Mouse (Mus musculus) midbrain, embryonic 10.5 days (tissue): ENCODE measurements around the gene Slc30a6. TPM values are rescaled to one million over a fixed set of nuclear protein-coding genes. Genes with fewer than 3 reads are reported as not detected.

Experiments
- DNase-seq: peaks from one replicate; pipeline ENCODE4 v3.0.0-alpha.2; 2017; ENCODE audit warnings: low spot score
- H3K27ac ChIP-seq: fragments of 300-500 bp; sonication (generic); replicated peaks from 2 replicates; pipeline ENCODE4 v1.5.1; 2016; ENCODE audit warnings: mild to moderate bottlenecking
- H3K27me3 ChIP-seq: fragments of 300-500 bp; sonication (generic); 2 replicates; pipeline ENCODE4 v1.6.1; 2016; ENCODE audit warnings: low read depth, mild to moderate bottlenecking; ENCODE audit not compliant: poor library complexity, severe bottlenecking
- H3K36me3 ChIP-seq: fragments of 300-500 bp; sonication (generic); 2 replicates; pipeline ENCODE4 v1.6.1; 2016; ENCODE audit warnings: mild to moderate bottlenecking, moderate library complexity
- H3K4me1 ChIP-seq: fragments of 300-500 bp; sonication (generic); 2 replicates; pipeline ENCODE4 v1.6.1; 2016
- H3K4me3 ChIP-seq: fragments of 300-500 bp; sonication (generic); 2 replicates; pipeline ENCODE4 v1.5.1; 2016; ENCODE audit warnings: mild to moderate bottlenecking, moderate library complexity
- H3K9me3 ChIP-seq: fragments of 300-500 bp; sonication (generic); replicated peaks from 2 replicates; pipeline ENCODE4 v1.6.1; 2016; ENCODE audit warnings: mild to moderate bottlenecking
- WGBS: fragments of 180-500 bp; shearing (Covaris S2); methylation state at CpG from one replicate; pipeline ENCODE4 v1.1.7; 2016; 5-methylcytosine and 5-hydroxymethylcytosine counted together
- polyA plus RNA-seq: library from polyadenylated mRNA; unstranded; fragments of >200 nt; fragmentation: Nextera tagmentation; extraction: Ambion mirVana; gene quantifications from 2 replicates; pipeline ENCODE4 v1.2.1, GENCODE M21; 2016

Slc30a6 gene
- polyA plus RNA-seq, 1 experiment from 2014 or later = 34.4 TPM

DNA sequence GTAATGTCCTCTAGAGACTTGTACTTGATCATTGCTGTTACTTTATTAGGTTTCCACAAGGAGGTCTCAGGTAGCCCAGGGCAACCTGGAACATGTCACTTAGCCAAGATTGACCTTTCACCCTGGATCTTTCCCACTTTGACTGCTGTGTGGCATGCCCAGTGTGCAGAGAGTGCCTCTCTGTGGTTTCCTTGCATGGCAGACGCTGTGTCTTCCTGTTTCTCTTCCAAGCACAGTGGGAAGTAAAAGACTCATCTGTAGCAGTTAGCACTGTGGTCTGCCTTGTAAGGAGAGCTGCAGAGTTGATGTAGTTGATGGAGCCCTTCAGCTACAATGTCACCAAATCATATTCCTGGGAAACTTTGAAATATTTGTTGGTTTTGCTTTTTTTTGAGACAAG is 19.3 kb downstream of the Slc30a6 start:
- Histone ChIP-seq H3K27ac (no peak overlapping the region), H3K4me1 (peaks cover 5% of the 10 kb centered on the region; the same call in 1 of the 2 replicates), H3K9me3 (no peaks in the 10 kb centered on the region), H3K4me3 (no peak overlapping the region), H3K27me3 (no peaks in the 10 kb centered on the region), H3K36me3 (peaks cover 89% of the 10 kb centered on the region)
- DNase-seq = no peak
- WGBS = 76% methylated on average over 1 of the region's 1 CpGs

DNA sequence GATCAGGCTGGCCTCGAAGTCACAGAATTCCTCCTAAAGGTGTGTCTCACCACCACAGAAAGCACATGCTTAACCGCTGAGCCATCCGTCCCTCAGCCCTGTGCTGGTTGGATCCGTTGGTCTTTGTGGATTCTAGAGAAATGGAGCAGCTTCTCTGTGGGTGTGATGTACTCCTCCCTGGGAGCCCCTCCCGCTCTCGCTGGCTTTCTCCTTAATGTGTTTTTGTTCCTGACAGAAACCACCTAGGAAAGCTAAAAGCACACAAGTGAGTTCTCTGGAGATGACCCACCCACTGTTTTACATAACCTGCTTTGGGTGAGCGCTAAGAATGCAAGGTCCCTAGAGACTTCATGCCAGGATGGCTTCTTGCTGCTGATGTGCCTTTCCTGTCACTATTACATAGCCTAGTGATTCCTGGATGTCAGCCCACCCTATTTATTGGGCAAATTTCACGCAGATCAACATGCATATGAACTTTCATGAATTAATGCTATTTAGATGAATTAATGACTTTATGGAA is 21.5 kb downstream of the Slc30a6 start:
- DNase-seq = no peak
- Histone ChIP-seq H3K36me3 (peaks cover 89% of the 10 kb centered on the region), H3K9me3 (no peaks in the 10 kb centered on the region), H3K4me3 (no peak overlapping the region), H3K4me1 (peaks cover 5% of the 10 kb centered on the region; the same call in 1 of the 2 replicates), H3K27me3 (no peaks in the 10 kb centered on the region), H3K27ac (no peak overlapping the region)
- WGBS = 87% methylated on average over 8 of the region's 8 CpGs

DNA sequence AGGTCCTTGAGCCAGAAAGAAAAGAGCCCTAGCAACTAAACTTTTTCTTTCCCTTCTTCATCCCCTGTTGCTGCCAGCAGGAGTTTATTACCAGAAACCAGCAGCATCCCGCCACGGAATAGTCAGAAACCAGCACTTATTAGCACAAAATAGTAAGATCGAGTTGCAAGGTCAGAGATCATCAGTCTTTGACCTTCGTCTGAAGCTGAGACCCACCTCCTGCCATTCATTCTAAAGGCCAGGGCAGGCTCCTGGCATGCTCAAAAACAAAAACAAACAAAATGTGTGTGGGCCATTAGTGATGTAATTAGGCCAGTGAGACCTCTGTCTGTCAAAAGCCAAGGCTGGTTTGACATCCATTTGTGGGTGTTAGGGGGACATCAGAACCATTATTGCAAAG is 22.8 kb downstream of the Slc30a6 start:
- Histone ChIP-seq H3K4me3 (no peak overlapping the region), H3K4me1 (peaks cover 5% of the 10 kb centered on the region; the same call in 1 of the 2 replicates), H3K36me3 (peaks cover 89% of the 10 kb centered on the region), H3K27me3 (no peaks in the 10 kb centered on the region), H3K9me3 (no peaks in the 10 kb centered on the region), H3K27ac (no peak overlapping the region)
- WGBS = 40% methylated on average over 4 of the region's 4 CpGs
- DNase-seq = no peak

DNA sequence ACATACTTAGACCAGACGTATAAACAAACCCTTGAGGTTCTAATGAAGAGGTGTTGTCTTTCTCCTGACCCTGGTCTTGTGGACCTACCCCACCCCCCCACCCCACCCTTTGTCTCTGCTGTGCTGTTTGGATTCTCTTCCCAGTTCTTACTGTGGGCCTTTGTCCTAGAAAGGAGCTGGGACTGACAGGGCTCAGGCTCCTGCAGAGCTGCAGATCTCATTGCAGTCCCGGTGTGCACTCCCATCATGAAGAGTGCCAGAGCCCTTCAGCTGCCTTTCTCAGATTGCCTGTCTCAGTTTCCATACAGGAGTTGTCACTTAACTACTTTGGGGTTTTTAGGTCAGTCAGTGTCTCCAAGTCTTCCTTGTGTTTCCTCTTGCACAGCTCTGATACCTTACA is 25.2 kb downstream of the Slc30a6 start:
- no peak for DNase-seq
- WGBS = 41% methylated on average over 2 of the region's 2 CpGs
- H3K36me3 ChIP-seq = peaks cover 87% of the 10 kb centered on the region
- H3K9me3 ChIP-seq = no peaks in the 10 kb centered on the region
- no peaks in the 10 kb centered on the region for H3K27me3 ChIP-seq
- no peak overlapping the region for H3K27ac ChIP-seq
- H3K4me3 ChIP-seq = no peak overlapping the region
- H3K4me1 ChIP-seq = peaks cover 5% of the 10 kb centered on the region; the same call in 1 of the 2 replicates

DNA sequence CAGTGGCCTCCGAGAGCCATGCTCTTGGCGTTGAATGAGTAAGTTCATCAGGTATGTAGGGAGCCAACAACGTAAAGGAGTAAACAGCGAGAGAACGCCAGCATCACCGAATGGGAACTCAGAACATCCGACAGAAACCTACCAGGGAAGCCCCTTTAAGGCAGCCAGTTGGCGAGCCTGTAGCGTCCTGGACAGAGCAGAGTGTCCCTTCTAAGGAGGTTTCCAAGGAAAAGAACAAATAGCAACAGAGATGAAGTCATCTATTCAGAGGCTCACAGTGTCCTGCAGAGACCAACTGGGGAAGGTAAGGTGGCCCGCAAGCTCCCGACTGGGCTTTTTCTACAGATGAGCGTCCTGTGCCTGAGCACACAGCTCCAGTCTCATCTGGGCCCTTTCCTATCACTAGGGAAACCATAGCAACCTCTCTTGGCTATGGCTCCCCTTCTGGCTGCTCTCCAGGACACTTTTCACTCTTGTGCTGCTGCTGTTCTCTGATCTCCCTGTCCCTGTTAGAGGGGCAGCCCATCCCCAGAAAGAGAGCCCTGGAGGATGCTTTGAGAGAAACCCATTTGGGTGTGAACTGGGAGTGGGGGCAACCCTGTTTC is 29.1 kb downstream of the Slc30a6 start:
- no peaks in the 10 kb centered on the region for H3K9me3 ChIP-seq
- H3K4me1 ChIP-seq = no peaks in the 10 kb centered on the region
- no peak for DNase-seq
- H3K4me3 ChIP-seq = no peak overlapping the region
- H3K27me3 ChIP-seq = no peaks in the 10 kb centered on the region
- H3K27ac ChIP-seq = no peak overlapping the region
- WGBS = 60% methylated on average over 12 of the region's 12 CpGs
- H3K36me3 ChIP-seq = peaks cover 91% of the 10 kb centered on the region

DNA sequence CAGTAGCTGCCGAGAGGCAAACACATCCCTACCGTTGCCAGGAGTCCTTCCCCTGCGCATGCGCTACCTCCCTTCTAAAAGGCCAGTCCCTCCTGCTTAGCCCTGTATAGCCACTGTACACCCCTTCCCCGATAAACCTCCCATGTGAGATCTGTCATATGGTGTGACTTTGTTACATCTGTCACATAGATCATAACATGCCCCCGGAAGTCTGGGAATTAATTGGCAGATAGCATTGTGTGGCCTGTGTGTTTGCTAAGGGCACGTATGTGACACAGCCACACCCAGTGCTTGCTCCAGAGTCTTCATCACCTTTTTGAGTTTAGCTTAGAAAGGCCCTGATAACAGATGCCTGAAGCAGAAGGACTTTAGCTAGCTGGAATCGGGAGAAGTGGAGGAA is 34.7 kb downstream of the Slc30a6 start:
- Histone ChIP-seq H3K27me3 (no peaks in the 10 kb centered on the region), H3K27ac (no peak overlapping the region), H3K4me3 (no peak overlapping the region), H3K4me1 (no peaks in the 10 kb centered on the region), H3K36me3 (peaks cover 38% of the 10 kb centered on the region), H3K9me3 (no peaks in the 10 kb centered on the region)
- WGBS = 89% methylated on average over 8 of the region's 8 CpGs
- DNase-seq = no peak

DNA sequence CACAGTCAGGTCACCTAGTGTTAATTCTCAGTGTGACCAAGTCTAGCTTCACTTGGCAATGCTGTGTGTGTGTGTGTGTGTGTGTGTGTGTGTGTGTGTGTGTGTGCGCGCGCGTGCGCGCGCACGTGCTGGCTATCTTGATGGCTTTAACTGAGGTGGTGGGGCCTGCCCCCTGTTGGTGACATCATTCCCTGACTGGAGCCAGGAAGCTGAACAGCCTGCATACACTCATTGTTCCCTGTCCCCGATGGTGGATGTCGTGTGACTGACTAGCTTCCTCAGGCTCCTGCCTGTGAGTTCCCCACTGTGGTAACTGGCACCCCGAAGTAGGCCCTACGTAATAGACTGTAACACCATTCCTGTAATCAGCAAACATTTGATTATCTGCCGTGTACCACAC is 36.1 kb downstream of the Slc30a6 start:
- H3K9me3 ChIP-seq = no peaks in the 10 kb centered on the region
- peaks cover 26% of the 10 kb centered on the region for H3K36me3 ChIP-seq
- WGBS = 75% methylated on average over 13 of the region's 13 CpGs
- no peak overlapping the region for H3K27ac ChIP-seq
- H3K27me3 ChIP-seq = no peaks in the 10 kb centered on the region
- DNase-seq = no peak
- no peaks in the 10 kb centered on the region for H3K4me1 ChIP-seq
- H3K4me3 ChIP-seq = no peak overlapping the region

DNA sequence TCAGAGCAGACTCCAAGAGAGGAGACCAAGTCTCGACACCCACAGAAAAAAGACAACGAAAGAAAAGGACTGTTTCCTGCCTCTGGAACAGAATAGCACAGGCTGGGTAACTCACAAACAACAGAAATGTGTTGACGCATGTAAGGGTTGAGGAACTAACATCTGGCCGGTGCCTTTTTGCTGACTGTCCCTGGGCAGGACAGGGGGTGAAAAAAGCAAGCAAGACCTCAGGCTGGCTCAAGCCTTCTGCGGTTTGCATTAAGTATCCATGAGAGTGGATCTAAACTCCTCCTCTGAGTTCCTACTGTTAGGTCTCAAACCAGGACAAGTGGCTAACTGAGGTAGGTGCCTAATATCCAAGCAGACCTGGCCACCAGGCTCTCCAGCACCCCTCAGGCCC is 37.2 kb downstream of the Slc30a6 start:
- H3K27ac ChIP-seq = no peak overlapping the region
- no peak for DNase-seq
- H3K4me1 ChIP-seq = no peaks in the 10 kb centered on the region
- H3K36me3 ChIP-seq = peaks cover 15% of the 10 kb centered on the region
- H3K27me3 ChIP-seq = no peaks in the 10 kb centered on the region
- H3K4me3 ChIP-seq = no peak overlapping the region
- WGBS = 93% methylated on average over 5 of the region's 5 CpGs
- H3K9me3 ChIP-seq = no peaks in the 10 kb centered on the region

DNA sequence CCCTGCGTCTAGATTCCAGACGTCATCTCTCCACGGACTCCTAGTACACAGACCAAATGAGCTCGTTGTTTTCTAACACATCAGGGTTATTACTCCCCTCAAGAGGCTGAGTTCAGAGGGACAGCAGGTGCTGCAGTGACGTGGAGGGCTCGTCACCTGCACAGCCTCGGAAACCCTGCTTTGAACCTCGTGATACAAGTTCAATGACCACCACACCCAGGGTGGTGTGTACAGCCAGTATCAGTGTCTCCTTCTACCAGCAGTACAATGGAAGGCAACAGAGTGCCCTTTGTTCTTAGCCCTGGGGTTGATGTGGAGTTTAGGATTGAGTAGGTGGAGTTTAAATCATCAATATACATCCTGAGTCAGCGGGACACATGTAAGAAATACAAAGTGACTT is 42.4 kb downstream of the Slc30a6 start:
- H3K36me3 ChIP-seq = no peaks in the 10 kb centered on the region
- no peak for DNase-seq
- H3K27me3 ChIP-seq = no peaks in the 10 kb centered on the region
- no peak overlapping the region for H3K27ac ChIP-seq
- H3K4me1 ChIP-seq = no peaks in the 10 kb centered on the region
- H3K4me3 ChIP-seq = no peak overlapping the region
- 92% methylated on average over 9 of the region's 9 CpGs for WGBS
- H3K9me3 ChIP-seq = no peaks in the 10 kb centered on the region

DNA sequence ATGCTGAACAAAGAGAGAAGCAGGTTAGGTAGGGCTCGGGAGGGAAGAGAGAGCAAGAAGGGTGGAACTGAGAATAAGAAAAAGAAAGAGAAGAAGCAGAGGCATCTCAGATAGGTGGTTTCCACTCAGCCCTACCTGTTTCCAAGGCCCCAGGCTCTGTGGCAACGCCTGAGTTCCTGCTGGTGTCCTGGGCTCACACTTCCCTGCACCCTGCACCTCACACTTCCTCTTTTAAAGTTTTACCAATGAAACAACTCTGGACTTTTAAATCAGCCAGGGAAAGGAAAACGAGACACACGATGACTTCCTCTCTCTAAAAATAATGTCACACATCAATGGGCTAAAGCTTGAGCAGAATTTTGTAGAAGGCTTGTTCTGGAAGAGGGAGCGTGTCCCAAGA is 45.1 kb downstream of the Slc30a6 start:
- no peak for DNase-seq
- no peaks in the 10 kb centered on the region for H3K4me1 ChIP-seq
- 81% methylated on average over 5 of the region's 5 CpGs for WGBS

DNA sequence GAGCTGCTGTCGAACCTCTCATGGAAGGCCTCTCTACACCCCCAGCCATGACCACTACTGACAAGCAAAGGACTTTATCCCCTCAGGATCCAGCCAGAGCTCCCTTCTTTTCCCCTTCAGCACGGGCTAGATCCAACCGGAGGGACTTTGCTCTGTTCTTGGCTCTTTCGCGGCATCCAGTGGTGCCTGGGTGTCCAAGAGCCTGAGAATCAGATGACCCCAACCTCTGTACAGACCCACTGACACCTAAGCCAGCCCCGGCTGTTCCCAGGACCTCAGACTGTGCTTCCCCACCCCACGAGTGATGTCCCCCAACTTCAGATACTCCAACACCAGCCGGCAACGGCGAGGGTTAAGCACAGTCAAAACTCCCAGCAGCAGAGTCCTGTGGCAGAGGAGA is 54.4 kb downstream of the Slc30a6 start:
- H3K27ac ChIP-seq = no peak overlapping the region
- H3K36me3 ChIP-seq = no peaks in the 10 kb centered on the region
- H3K4me1 ChIP-seq = no peaks in the 10 kb centered on the region
- no peak overlapping the region for H3K4me3 ChIP-seq
- 91% methylated on average over 10 of the region's 10 CpGs for WGBS
- DNase-seq = no peak
- no peaks in the 10 kb centered on the region for H3K27me3 ChIP-seq
- H3K9me3 ChIP-seq = no peaks in the 10 kb centered on the region

More for the DNA sequence above, 45.1 kb downstream of the Slc30a6 start:
- Histone ChIP-seq H3K27me3 (no peaks in the 10 kb centered on the region), H3K9me3 (no peaks in the 10 kb centered on the region), H3K36me3 (no peaks in the 10 kb centered on the region), H3K4me3 (no peak overlapping the region), H3K27ac (no peak overlapping the region)

DNA sequence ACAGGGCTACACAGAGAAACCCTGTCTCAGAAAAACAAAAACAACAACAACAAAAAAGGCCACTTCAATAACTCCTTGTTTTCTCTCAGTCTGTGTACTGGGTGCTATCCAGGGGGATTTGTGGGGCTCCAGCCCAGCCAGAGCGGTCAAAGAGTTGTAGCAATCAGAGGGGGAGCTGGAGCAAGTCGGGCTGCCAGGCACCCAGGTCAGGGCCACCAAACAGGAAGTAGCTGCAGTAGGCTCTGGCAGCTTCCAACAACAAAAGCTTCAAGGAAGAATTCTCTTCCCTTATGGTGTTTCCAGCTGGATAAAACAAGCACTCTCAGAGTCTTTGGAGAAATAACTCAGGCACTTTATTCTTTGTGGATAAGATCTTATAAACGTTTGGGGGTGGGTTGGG is 58.5 kb downstream of the Slc30a6 start:
- H3K27me3 ChIP-seq = no peaks in the 10 kb centered on the region
- no peak for DNase-seq
- no peaks in the 10 kb centered on the region for H3K4me1 ChIP-seq
- no peaks in the 10 kb centered on the region for H3K36me3 ChIP-seq
- no peak overlapping the region for H3K4me3 ChIP-seq
- H3K27ac ChIP-seq = no peak overlapping the region
- 92% methylated on average over 3 of the region's 3 CpGs for WGBS
- H3K9me3 ChIP-seq = no peaks in the 10 kb centered on the region

DNA sequence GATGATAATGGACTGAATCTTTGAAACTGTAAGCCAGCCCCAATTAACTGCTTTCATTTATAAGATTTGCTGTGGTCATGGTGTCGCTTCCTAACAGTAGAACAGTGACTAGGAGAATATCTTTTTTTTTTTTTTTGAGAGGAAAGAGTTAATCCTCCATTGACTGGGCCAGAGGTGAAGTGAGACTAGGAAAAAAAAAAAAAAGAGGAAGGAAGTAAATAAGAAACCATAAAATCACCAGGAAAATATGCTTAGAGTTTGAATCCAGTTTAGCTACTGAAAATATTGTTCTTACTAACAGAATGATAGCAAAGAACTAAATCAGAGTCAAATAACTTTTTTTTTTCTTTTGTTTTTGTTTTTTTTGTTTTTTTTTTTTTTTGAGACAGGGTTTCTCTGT is 59.3 kb downstream of the Slc30a6 start:
- H3K27me3 ChIP-seq = no peaks in the 10 kb centered on the region
- 89% methylated on average over 1 of the region's 1 CpGs for WGBS
- no peak overlapping the region for H3K4me3 ChIP-seq
- DNase-seq = no peak
- H3K9me3 ChIP-seq = no peaks in the 10 kb centered on the region
- no peaks in the 10 kb centered on the region for H3K4me1 ChIP-seq
- H3K27ac ChIP-seq = no peak overlapping the region
- no peaks in the 10 kb centered on the region for H3K36me3 ChIP-seq

DNA sequence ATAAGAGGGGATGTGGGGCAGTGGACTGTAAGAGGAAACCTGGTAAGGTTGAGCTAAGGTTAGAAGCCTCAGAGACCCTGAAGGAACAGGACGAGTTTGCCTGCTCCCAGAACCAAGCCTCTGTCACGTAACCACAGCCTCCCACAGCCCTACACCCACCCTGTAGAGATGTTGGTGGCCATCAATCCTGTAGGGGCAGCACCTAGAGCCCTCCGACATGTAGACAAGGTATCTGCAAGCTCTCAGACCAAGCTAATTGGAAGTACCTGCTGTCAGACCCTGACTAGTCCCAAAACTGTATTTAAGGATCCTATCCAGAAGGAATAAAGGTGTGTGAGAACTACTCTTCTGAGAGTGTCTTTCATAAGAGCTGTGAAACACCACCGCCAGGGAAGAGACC is 60.0 kb downstream of the Slc30a6 start:
- H3K27me3 ChIP-seq = no peaks in the 10 kb centered on the region
- WGBS = 96% methylated on average over 4 of the region's 4 CpGs
- no peaks in the 10 kb centered on the region for H3K36me3 ChIP-seq
- H3K27ac ChIP-seq = no peak overlapping the region
- no peaks in the 10 kb centered on the region for H3K4me1 ChIP-seq
- DNase-seq = no peak
- no peaks in the 10 kb centered on the region for H3K9me3 ChIP-seq
- no peak overlapping the region for H3K4me3 ChIP-seq
